Mouse (Mus musculus) CH12.LX (cell line): ENCODE results near the gene Hand2.

Experiments
- CHD1 ChIP-seq: IDR thresholded peaks from 2 replicates; pipeline ENCODE4 v1.6.1; 2012; ENCODE audit warnings: low read depth, low read length, improper control_type of control experiment, inconsistent platforms
- CTCF ChIP-seq, 2 experiments: IDR thresholded peaks in 1 of 2; conservative IDR thresholded peaks in 1 of 2; 2 replicates each; pipeline ENCODE4 v1.5.1; 2011 to 2012; ENCODE audit warnings: low read depth in 2 of 2, low read length in 2 of 2, improper control_type of control experiment in 1 of 2, inconsistent platforms in 1 of 2, mild to moderate bottlenecking in 1 of 2, moderate library complexity in 1 of 2
- ELF1 ChIP-seq: IDR thresholded peaks from 2 replicates; pipeline ENCODE4 v1.6.1; 2014; ENCODE audit warnings: low read depth, mild to moderate bottlenecking, inconsistent platforms, low read length, improper control_type of control experiment
- MAFK ChIP-seq: IDR thresholded peaks from 2 replicates; pipeline ENCODE4 v1.6.1; 2011; ENCODE audit warnings: low read length, improper control_type of control experiment; ENCODE audit not compliant: insufficient replicate concordance
- MAX ChIP-seq: IDR thresholded peaks from 2 replicates; pipeline ENCODE4 v1.6.1; 2011; ENCODE audit warnings: low read length, improper control_type of control experiment
- MEF2A ChIP-seq: IDR thresholded peaks from 2 replicates; pipeline ENCODE4 v1.6.1; 2014; ENCODE audit warnings: low read depth, mild to moderate bottlenecking, inconsistent platforms, low read length, improper control_type of control experiment, borderline replicate concordance
- MXI1 ChIP-seq: IDR thresholded peaks from 2 replicates; pipeline ENCODE4 v1.6.1; 2011; ENCODE audit warnings: mild to moderate bottlenecking, low read depth, low read length, improper control_type of control experiment
- NRF1 ChIP-seq: IDR thresholded peaks from 2 replicates; pipeline ENCODE4 v1.6.1; 2014; ENCODE audit warnings: low read depth, mild to moderate bottlenecking, inconsistent platforms, low read length, improper control_type of control experiment, moderate library complexity
- POLR2A ChIP-seq: IDR thresholded peaks from 2 replicates; pipeline ENCODE4 v1.6.1; 2011; ENCODE audit warnings: low read depth, mild to moderate bottlenecking, improper control_type of control experiment, low read length
- POLR2AphosphoS2 ChIP-seq: IDR thresholded peaks from 2 replicates; pipeline ENCODE4 v1.6.1; 2011; ENCODE audit warnings: low read depth, low read length, improper control_type of control experiment
- SIN3A ChIP-seq: IDR thresholded peaks from 2 replicates; pipeline ENCODE4 v1.6.1; 2012; ENCODE audit warnings: low read length, improper control_type of control experiment, inconsistent platforms
- TCF12 ChIP-seq: IDR thresholded peaks from 2 replicates; pipeline ENCODE4 v1.6.1; 2014; ENCODE audit warnings: low read depth, mild to moderate bottlenecking, inconsistent platforms, low read length, improper control_type of control experiment
- UBTF ChIP-seq: IDR thresholded peaks from 2 replicates; pipeline ENCODE4 v1.6.1; 2012; ENCODE audit warnings: low read depth, mild to moderate bottlenecking, inconsistent platforms, low read length, improper control_type of control experiment, moderate library complexity
- USF1 ChIP-seq: IDR thresholded peaks from 2 replicates; pipeline ENCODE4 v1.6.1; 2014; ENCODE audit warnings: low read depth, mild to moderate bottlenecking, inconsistent platforms, low read length, improper control_type of control experiment

DNA sequence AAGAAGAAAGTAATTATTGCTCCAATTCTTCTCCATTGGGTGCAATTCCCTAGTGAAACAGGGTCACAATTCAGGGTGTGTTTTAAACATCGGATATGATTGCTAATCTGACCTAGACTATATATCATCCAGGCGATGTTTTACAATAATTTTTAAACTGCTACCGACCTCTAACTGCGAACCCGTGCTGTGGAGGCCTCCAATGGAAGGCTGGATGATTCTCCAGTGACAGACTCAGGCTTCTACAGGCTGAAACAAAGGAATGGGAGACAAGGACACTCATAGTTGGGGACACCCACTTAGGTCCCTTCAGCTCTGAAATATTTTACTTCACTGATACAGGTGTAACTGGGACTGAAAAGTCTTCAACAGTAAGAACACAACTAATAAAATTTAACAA lies 13.9 kb downstream of the Hand2 start:
- TF ChIP-seq POLR2A (no peak), MAFK (no peak), MAX (no peak), USF1 (no peak), CTCF (conservative IDR thresholded peaks at IDR 0.05 in 1 of 2, IDR thresholded peaks at IDR 0.05 in 1 of 2; ENCODE audit: low read depth in 2 of 2, low read length in 2 of 2) (no peak), ELF1 (no peak), SIN3A (no peak), MXI1 (no peak), POLR2AphosphoS2 (no peak), MEF2A (no peak), CHD1 (no peak), UBTF (no peak), TCF12 (no peak), NRF1 (no peak)
